Comparison of ENCODE assay signal across 12 mouse cellular contexts in the genomic region with DNA sequence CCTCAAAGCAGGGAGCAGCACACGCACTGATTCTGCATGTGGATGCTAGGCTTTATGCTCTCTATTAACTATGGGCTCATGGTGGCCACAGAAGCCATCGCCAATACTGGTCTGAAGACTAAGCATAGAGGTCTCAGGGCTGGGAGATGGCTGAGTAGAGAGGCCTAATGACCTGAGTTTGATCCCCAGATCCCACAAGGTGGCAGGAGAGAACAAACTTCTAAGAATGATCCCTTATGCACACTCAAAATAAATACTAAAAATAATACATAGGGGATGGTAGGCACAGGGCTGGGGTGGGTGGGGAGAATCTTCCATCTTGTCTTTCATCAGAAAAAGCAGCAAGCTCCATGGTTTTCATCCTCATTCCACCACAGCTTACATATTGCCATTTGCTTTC.
A peak's percentile ranks its signal among the peaks of the same experiment; 100 is the strongest.
DNase-seq lines count a peak whose midpoint lies in the region; ATAC-seq and TF ChIP-seq lines count a peak whose summit lies in the region.
"Had no signal": no experiment of that assay in that cellular context is flagged by ENCODE, and none has a peak within 500 bp of the region (broad histone marks: within the 10 kb centered on the region; RNA-seq: fewer than 3 reads in every experiment).

No protein-coding gene starts in this region.

- no peak overlapping the region for H3K27ac ChIP-seq in lung, embryonic 14.5 days (ENCODE audit: low read depth)
- H3K27ac ChIP-seq in MEL (ENCODE audit: control insufficient read depth, low read depth, low read length): no peak overlapping the region
- H3K27ac ChIP-seq: hindbrain, embryonic 14.5 days had no signal

- no peak for ATAC-seq in lung, embryonic 14.5 days (ENCODE audit: insufficient read depth)

- peak; percentile 9; the same call in 1 of the 2 replicates for TF ChIP-seq CTCF in lung, embryonic 14.5 days (IDR thresholded peaks at IDR 0.05; ENCODE audit: low read depth)
- peak in 1 of 3 experiments; percentile 11; a peak in 1 of 6 replicates for TF ChIP-seq CTCF in MEL (IDR thresholded peaks at IDR 0.05 in 2 of 3, conservative IDR thresholded peaks at IDR 0.05 in 1 of 3; ENCODE audit: control insufficient read depth in 1 of 3, insufficient read depth in 1 of 3, low read depth in 2 of 3, low read length in 3 of 3, poor library complexity in 1 of 3, severe bottlenecking in 1 of 3)

- no peak overlapping the region for H3K9ac ChIP-seq in lung, embryonic 14.5 days
- H3K9ac ChIP-seq in MEL (ENCODE audit: control insufficient read depth, low read depth, low read length, poor library complexity, severe bottlenecking): no peak overlapping the region
- H3K9ac ChIP-seq: heart, embryonic 12.5 days; hindbrain, embryonic 14.5 days had no signal

- no peak overlapping the region for H3K4me2 ChIP-seq in lung, embryonic 14.5 days
- H3K4me2 ChIP-seq: heart, embryonic 12.5 days; hindbrain, embryonic 14.5 days had no signal

- no peak overlapping the region for H3K4me3 ChIP-seq in lung, embryonic 14.5 days (ENCODE audit: low read depth, low read length)
- no peak overlapping the region for H3K4me3 ChIP-seq in MEL (ENCODE audit: control insufficient read depth in 1 of 2, insufficient read depth in 1 of 2, low read depth in 2 of 2, low read length in 2 of 2)
- H3K4me3 ChIP-seq: heart, embryonic 12.5 days had no signal

- peak; percentile 25 for DNase-seq in heart, postnatal 4 days
- DNase-seq in heart, adult 8-10 months (ENCODE audit: low spot score): no peak
- no peak for DNase-seq in lung, embryonic 14.5 days
- DNase-seq in lung, postnatal 4 days: no peak
- DNase-seq in MEL (ENCODE audit: low read depth, low spot score): no peak
- peak; percentile 50 for DNase-seq in brain, adult 2 months (ENCODE audit: low read depth, low spot score)
- DNase-seq in ovary, postnatal 36 days (ENCODE audit: low spot score): no peak
- DNase-seq: cerebellum, adult 2 months; embryo, embryonic 11 days; spleen, adult 18-20 months had no signal

- TF ChIP-seq RAD21 in MEL (IDR thresholded peaks at IDR 0.05; ENCODE audit: low read depth, low read length): peak; percentile 20

- H3K27me3 ChIP-seq in lung, embryonic 14.5 days (ENCODE audit: insufficient read depth, low read length): no peaks in the 10 kb centered on the region
- H3K27me3 ChIP-seq in MEL (ENCODE audit: control insufficient read depth in 1 of 2, insufficient read depth in 2 of 2, low read length in 2 of 2): no peaks in the 10 kb centered on the region
- H3K27me3 ChIP-seq: heart, embryonic 12.5 days had no signal

- no peak for TF ChIP-seq POLR2A in MEL (IDR thresholded peaks at IDR 0.05; ENCODE audit: control insufficient read depth in 1 of 2, insufficient read depth in 1 of 2, low read depth in 1 of 2, low read length in 2 of 2, poor library complexity in 1 of 2)

- H3K36me3 ChIP-seq in lung, embryonic 14.5 days (ENCODE audit: insufficient read depth): peaks cover 4% of the 10 kb centered on the region; the same call in 1 of the 2 replicates
- peaks cover 0 to 72% of the 10 kb centered on the region in 2 experiments; a peak in 2 of 4 replicates for H3K36me3 ChIP-seq in MEL (ENCODE audit: control insufficient read depth in 1 of 2, insufficient read depth in 2 of 2, low read length in 2 of 2)

- no peak for TF ChIP-seq EP300 in MEL (IDR thresholded peaks at IDR 0.05; ENCODE audit: low read depth in 1 of 2, low read length in 2 of 2)

- H3K4me1 ChIP-seq in lung, embryonic 14.5 days (ENCODE audit: insufficient read depth): no peaks in the 10 kb centered on the region
- H3K4me1 ChIP-seq in MEL (ENCODE audit: control insufficient read depth in 1 of 2, insufficient read depth in 2 of 2, low read length in 2 of 2): peaks cover 30 to 39% of the 10 kb centered on the region in 2 experiments

- no peaks in the 10 kb centered on the region for H3K79me2 ChIP-seq in MEL (ENCODE audit: control insufficient read depth, insufficient read depth, low read length, poor library complexity)

- no peaks in the 10 kb centered on the region for H3K9me3 ChIP-seq in lung, embryonic 14.5 days (ENCODE audit: low read depth, low read length)
- no peaks in the 10 kb centered on the region for H3K9me3 ChIP-seq in MEL (replicated peaks; ENCODE audit: insufficient read depth, low read length)
- H3K9me3 ChIP-seq: heart, embryonic 12.5 days had no signal

- 95% methylated on average over 2 of the region's 2 CpGs for WGBS in lung, embryonic 14.5 days

TF ChIP-seq in MEL, 35 proteins besides CTCF, POLR2A, EP300 and RAD21:
- TF ChIP-seq SMC3 (IDR thresholded peaks at IDR 0.05; ENCODE audit: low read depth, low read length) (peak; percentile 27; the same call in 1 of the 2 replicates), POLR2AphosphoS5 (IDR thresholded peaks at IDR 0.05; ENCODE audit: borderline replicate concordance, low read depth, low read length) (no peak), MEF2A (IDR thresholded peaks at IDR 0.05; ENCODE audit: extremely low read depth, insufficient replicate concordance, low read depth, low read length, poor library complexity, severe bottlenecking) (no peak), MYC (IDR thresholded peaks at IDR 0.05; ENCODE audit: low read depth, low read length) (no peak), RCOR1 (IDR thresholded peaks at IDR 0.05; ENCODE audit: low read depth, low read length) (no peak), ZC3H11A (IDR thresholded peaks at IDR 0.05; ENCODE audit: low read depth, low read length) (0 out of 2 replicates have a peak, but pooled peaks have one; percentile 9), MXI1 (IDR thresholded peaks at IDR 0.05; ENCODE audit: low read depth, low read length) (no peak), USF1 (IDR thresholded peaks at IDR 0.05; ENCODE audit: low read depth, low read length) (no peak), ETS1 (IDR thresholded peaks at IDR 0.05; ENCODE audit: low read depth, low read length) (no peak), BHLHE40 (IDR thresholded peaks at IDR 0.05; ENCODE audit: borderline replicate concordance, low read depth, low read length) (no peak), TBP (IDR thresholded peaks at IDR 0.05; ENCODE audit: low read depth, low read length) (no peak), ZNF384 (IDR thresholded peaks at IDR 0.05; ENCODE audit: low read depth, low read length) (no peak), ZMIZ1 (IDR thresholded peaks at IDR 0.05; ENCODE audit: low read depth, low read length) (no peak), MYB (IDR thresholded peaks at IDR 0.05; ENCODE audit: low read depth, low read length) (no peak), TAL1 (IDR thresholded peaks at IDR 0.05; ENCODE audit: low read length) (no peak)

Comparison
In these comparisons a context has a peak if more than half of its experiments do, and no peak if none do; other contexts are left out.
1. DNase-seq: peak in heart, postnatal 4 days (single experiment) and brain, adult 2 months (single experiment); none in heart, adult 8-10 months (single experiment), lung, embryonic 14.5 days (single experiment), lung, postnatal 4 days (0 of 2), MEL (single experiment) and ovary, postnatal 36 days (single experiment).